Mouse (Mus musculus) heart, embryonic 16.5 days (tissue): ENCODE measurements at regions not wholly inside any gene's neighbourhood (a gene's known extent, or its start where the extent isn't known, plus 50 kb on each side); places are given as distances from the start of the nearest gene placed in this dataset.

Experiments
- ATAC-seq: fragments of 200-750 bp; cut with Nextera tagmentation; replicated peaks from 2 replicates; pipeline ENCODE4 v1.8.0; 2017; ENCODE audit warnings: moderate number of reproducible peaks; ENCODE audit not compliant: insufficient read depth, low FRiP score; ENCODE audit errors: extremely low read depth
- H3K27ac ChIP-seq: fragments of 300-500 bp; sonication (generic); 2 replicates; pipeline ENCODE4 v1.5.1; 2014; ENCODE audit warnings: mild to moderate bottlenecking, low read length, control low read depth, moderate library complexity
- H3K27me3 ChIP-seq: fragments of 300-500 bp; sonication (generic); 2 replicates; pipeline ENCODE4 v1.6.1; 2014; ENCODE audit warnings: low read length, mixed read lengths; ENCODE audit not compliant: control insufficient read depth, insufficient read depth
- H3K36me3 ChIP-seq: fragments of 300-500 bp; sonication (generic); 2 replicates; pipeline ENCODE4 v1.6.1; 2014; ENCODE audit not compliant: control insufficient read depth, insufficient read depth
- H3K4me1 ChIP-seq: fragments of 300-500 bp; sonication (generic); 2 replicates; pipeline ENCODE4 v1.6.1; 2014; ENCODE audit warnings: low read length, mixed read lengths; ENCODE audit not compliant: control insufficient read depth, insufficient read depth
- H3K4me2 ChIP-seq: fragments of 300-500 bp; sonication (generic); 2 replicates; pipeline ENCODE4 v1.6.1; 2014; ENCODE audit warnings: low read depth, mild to moderate bottlenecking, control low read depth, low read length
- H3K4me3 ChIP-seq: fragments of 300-500 bp; sonication (generic); 2 replicates; pipeline ENCODE4 v1.5.1; 2014; ENCODE audit warnings: mild to moderate bottlenecking, control low read depth, low read length
- H3K9ac ChIP-seq: fragments of 300-500 bp; sonication (generic); 2 replicates; pipeline ENCODE4 v1.6.1; 2014; ENCODE audit warnings: low read length, control low read depth
- H3K9me3 ChIP-seq: fragments of 300-500 bp; sonication (generic); replicated peaks from 2 replicates; pipeline ENCODE4 v1.6.1; 2016; ENCODE audit warnings: low read length; ENCODE audit not compliant: control insufficient read depth
- WGBS: fragments of 180-500 bp; shearing (Covaris S2); extraction: QIAGEN DNeasy Blood & Tissue Kit; methylation state at CpG from one replicate; pipeline ENCODE4 v1.1.7; 2014; 5-methylcytosine and 5-hydroxymethylcytosine counted together

- 83% methylated on average over 4 of the region's 4 CpGs for WGBS
- H3K36me3 ChIP-seq, result no peaks in the 10 kb centered on the region
- H3K4me1 ChIP-seq, result 0 out of 2 replicates have a peak, but pooled peaks cover 3% of the 10 kb centered on the region
- no peak overlapping the region for H3K4me2 ChIP-seq
- H3K9ac ChIP-seq, result no peak overlapping the region
- H3K27me3 ChIP-seq, result no peaks in the 10 kb centered on the region
- H3K9me3 ChIP-seq, result no peaks in the 10 kb centered on the region
- no peak overlapping the region for H3K4me3 ChIP-seq
- ATAC-seq, result no peak
- no peak overlapping the region for H3K27ac ChIP-seq
Observed at GRCm38 (mm10) chr8:107860251-107860650, 82.2 kb upstream of the Zfhx3 start.

GRCm38 (mm10) chr8:107864802-107865651 is 77.4 kb upstream of the Zfhx3 start:
- WGBS, result 54% methylated on average over 14 of the region's 14 CpGs

GRCm38 (mm10) chr8:107865744-107866143 is 76.7 kb upstream of the Zfhx3 start:
- no peak overlapping the region for H3K4me2 ChIP-seq
- H3K27me3 ChIP-seq, result no peaks in the 10 kb centered on the region
- H3K9ac ChIP-seq, result no peak overlapping the region
- no peaks in the 10 kb centered on the region for H3K9me3 ChIP-seq
- H3K4me3 ChIP-seq, result no peak overlapping the region
- WGBS, result 66% methylated on average over 4 of the region's 4 CpGs
- H3K27ac ChIP-seq, result no peak overlapping the region
- no peak for ATAC-seq
- 0 out of 2 replicates have a peak, but pooled peaks cover 3% of the 10 kb centered on the region for H3K4me1 ChIP-seq
- H3K36me3 ChIP-seq, result no peaks in the 10 kb centered on the region

More at GRCm38 (mm10) chr8:107864802-107865651, 77.4 kb upstream of the Zfhx3 start:
- no peaks in the 10 kb centered on the region for H3K27me3 ChIP-seq
- H3K4me3 ChIP-seq, result no peak overlapping the region
- H3K9ac ChIP-seq, result no peak overlapping the region
- H3K4me2 ChIP-seq, result no peak overlapping the region
- no peaks in the 10 kb centered on the region for H3K9me3 ChIP-seq
- no peak overlapping the region for H3K27ac ChIP-seq
- no peaks in the 10 kb centered on the region for H3K36me3 ChIP-seq
- H3K4me1 ChIP-seq, result 0 out of 2 replicates have a peak, but pooled peaks cover 3% of the 10 kb centered on the region
- ATAC-seq, result no peak

- Histone ChIP-seq H3K36me3 (no peaks in the 10 kb centered on the region), H3K4me1 (no peaks in the 10 kb centered on the region), H3K9me3 (no peaks in the 10 kb centered on the region; the same call in 1 of the 2 replicates), H3K4me3 (no peak overlapping the region), H3K9ac (no peak overlapping the region), H3K27ac (no peak overlapping the region), H3K4me2 (no peak overlapping the region), H3K27me3 (no peaks in the 10 kb centered on the region; the same call in 1 of the 2 replicates)
- no peak for ATAC-seq
- 67% methylated on average over 15 of the region's 15 CpGs for WGBS
Observed at GRCm38 (mm10) chr8:107871718-107872117, 70.7 kb upstream of the Zfhx3 start.

GRCm38 (mm10) chr8:107872121-107872520 is 70.3 kb upstream of the Zfhx3 start:
- Histone ChIP-seq H3K27ac (no peak overlapping the region), H3K4me2 (no peak overlapping the region), H3K4me1 (no peaks in the 10 kb centered on the region), H3K36me3 (no peaks in the 10 kb centered on the region), H3K4me3 (no peak overlapping the region), H3K9me3 (no peaks in the 10 kb centered on the region; the same call in 1 of the 2 replicates), H3K27me3 (no peaks in the 10 kb centered on the region; the same call in 1 of the 2 replicates), H3K9ac (no peak overlapping the region)
- ATAC-seq, result no peak
- 78% methylated on average over 11 of the region's 11 CpGs for WGBS

GRCm38 (mm10) chr8:107876455-107876854 is 66.0 kb upstream of the Zfhx3 start:
- WGBS, result 67% methylated on average over 2 of the region's 2 CpGs
- no peaks in the 10 kb centered on the region; the same call in 1 of the 2 replicates for H3K27me3 ChIP-seq
- ATAC-seq, result no peak

GRCm38 (mm10) chr8:107881851-107882250 is 60.6 kb upstream of the Zfhx3 start:
- H3K36me3 ChIP-seq, result no peaks in the 10 kb centered on the region
- H3K4me3 ChIP-seq, result no peak overlapping the region
- H3K4me1 ChIP-seq, result no peaks in the 10 kb centered on the region
- ATAC-seq, result no peak
- H3K4me2 ChIP-seq, result no peak overlapping the region
- H3K27ac ChIP-seq, result no peak overlapping the region
- H3K9ac ChIP-seq, result no peak overlapping the region
- 20% methylated on average over 7 of the region's 7 CpGs for WGBS
- H3K9me3 ChIP-seq, result no peaks in the 10 kb centered on the region
- H3K27me3 ChIP-seq, result no peaks in the 10 kb centered on the region

More at GRCm38 (mm10) chr8:107876455-107876854, 66.0 kb upstream of the Zfhx3 start:
- Histone ChIP-seq H3K4me3 (no peak overlapping the region), H3K9me3 (no peaks in the 10 kb centered on the region; the same call in 1 of the 2 replicates), H3K9ac (no peak overlapping the region), H3K4me2 (no peak overlapping the region), H3K36me3 (no peaks in the 10 kb centered on the region), H3K27ac (no peak overlapping the region), H3K4me1 (no peaks in the 10 kb centered on the region)

- no peak overlapping the region for H3K9ac ChIP-seq
- no peak overlapping the region for H3K4me2 ChIP-seq
- WGBS, result 22% methylated on average over 7 of the region's 7 CpGs
- H3K27ac ChIP-seq, result no peak overlapping the region
- H3K27me3 ChIP-seq, result no peaks in the 10 kb centered on the region
- H3K4me3 ChIP-seq, result no peak overlapping the region
- H3K4me1 ChIP-seq, result no peaks in the 10 kb centered on the region
- H3K36me3 ChIP-seq, result no peaks in the 10 kb centered on the region
- no peaks in the 10 kb centered on the region for H3K9me3 ChIP-seq
- ATAC-seq, result no peak
Observed at GRCm38 (mm10) chr8:107885547-107885946, 56.9 kb upstream of the Zfhx3 start.

- no peaks in the 10 kb centered on the region for H3K36me3 ChIP-seq
- no peaks in the 10 kb centered on the region for H3K27me3 ChIP-seq
- H3K4me2 ChIP-seq, result no peak overlapping the region
- no peaks in the 10 kb centered on the region for H3K4me1 ChIP-seq
- no peaks in the 10 kb centered on the region for H3K9me3 ChIP-seq
- WGBS, result 55% methylated on average over 5 of the region's 5 CpGs
- H3K27ac ChIP-seq, result no peak overlapping the region
- no peak for ATAC-seq
- H3K4me3 ChIP-seq, result no peak overlapping the region
- no peak overlapping the region for H3K9ac ChIP-seq
Observed at GRCm38 (mm10) chr8:107885971-107886370, 56.5 kb upstream of the Zfhx3 start.
